Mouse (Mus musculus): ENCODE data around the gene Cramp1l.

DNA sequence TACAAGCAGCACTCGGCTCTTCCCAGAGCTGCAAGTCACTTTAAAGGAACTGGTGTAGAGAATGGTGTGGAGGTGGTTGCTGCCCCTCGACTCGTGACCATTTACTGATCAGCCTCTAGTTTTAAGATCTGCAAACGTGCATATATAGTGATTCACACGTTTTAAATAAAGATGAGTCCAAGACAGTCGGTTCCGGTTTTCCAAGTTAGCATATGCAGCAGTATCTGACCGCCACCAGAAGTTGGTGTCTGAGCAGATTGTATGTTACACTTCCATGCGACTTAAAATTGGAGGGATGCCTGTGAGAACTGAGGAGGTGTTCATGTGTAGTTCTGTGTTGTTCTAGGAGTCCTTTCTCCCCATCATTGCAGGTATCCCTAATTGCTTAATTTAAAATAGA is 37.7 kb upstream of the Cramp1l start:
- no peak for TF ChIP-seq CTCF (conservative IDR thresholded peaks at IDR 0.05; ENCODE audit: insufficient read depth, insufficient read length, low read depth, low read length)
- no peak for TF ChIP-seq POLR2A (IDR thresholded peaks at IDR 0.05; ENCODE audit: low read depth, low read length)
